Mouse (Mus musculus) limb, embryonic 10.5 days (tissue): ENCODE data around the gene Aco2. TPM values are rescaled to one million over a fixed set of nuclear protein-coding genes. Genes with fewer than 3 reads are reported as not detected.

Experiments used
- DNase-seq: peaks from one replicate; pipeline ENCODE4 v3.0.0-alpha.2; 2017; ENCODE audit warnings: low spot score
- H3K27ac ChIP-seq: fragments of 300-500 bp; sonication (generic); 2 replicates; pipeline ENCODE4 v1.5.1; 2016; ENCODE audit warnings: mild to moderate bottlenecking
- H3K27me3 ChIP-seq: fragments of 300-500 bp; sonication (generic); 2 replicates; pipeline ENCODE4 v1.6.1; 2016; ENCODE audit warnings: low read depth, mild to moderate bottlenecking; ENCODE audit not compliant: poor library complexity, severe bottlenecking
- H3K36me3 ChIP-seq: fragments of 300-500 bp; sonication (generic); 2 replicates; pipeline ENCODE4 v1.6.1; 2016; ENCODE audit warnings: mild to moderate bottlenecking, moderate library complexity
- H3K4me1 ChIP-seq: fragments of 300-500 bp; sonication (generic); 2 replicates; pipeline ENCODE4 v1.6.1; 2016
- H3K4me3 ChIP-seq: fragments of 300-500 bp; sonication (generic); 2 replicates; pipeline ENCODE4 v1.5.1; 2016; ENCODE audit warnings: mild to moderate bottlenecking, moderate library complexity
- H3K9me3 ChIP-seq: fragments of 300-500 bp; sonication (generic); replicated peaks from 2 replicates; pipeline ENCODE4 v1.6.1; 2016; ENCODE audit warnings: mild to moderate bottlenecking
- WGBS: fragments of 180-500 bp; shearing (Covaris S2); methylation state at CpG from one replicate; pipeline ENCODE4 v1.1.7; 2016; 5-methylcytosine and 5-hydroxymethylcytosine counted together
- polyA plus RNA-seq: library from polyadenylated mRNA; unstranded; fragments of >200 nt; fragmentation: Nextera tagmentation; extraction: Ambion mirVana; gene quantifications from 2 replicates; pipeline ENCODE4 v1.2.1, GENCODE M21; 2016

Aco2 gene
- polyA plus RNA-seq, 1 experiment from 2014 or later, result 172 TPM

DNA sequence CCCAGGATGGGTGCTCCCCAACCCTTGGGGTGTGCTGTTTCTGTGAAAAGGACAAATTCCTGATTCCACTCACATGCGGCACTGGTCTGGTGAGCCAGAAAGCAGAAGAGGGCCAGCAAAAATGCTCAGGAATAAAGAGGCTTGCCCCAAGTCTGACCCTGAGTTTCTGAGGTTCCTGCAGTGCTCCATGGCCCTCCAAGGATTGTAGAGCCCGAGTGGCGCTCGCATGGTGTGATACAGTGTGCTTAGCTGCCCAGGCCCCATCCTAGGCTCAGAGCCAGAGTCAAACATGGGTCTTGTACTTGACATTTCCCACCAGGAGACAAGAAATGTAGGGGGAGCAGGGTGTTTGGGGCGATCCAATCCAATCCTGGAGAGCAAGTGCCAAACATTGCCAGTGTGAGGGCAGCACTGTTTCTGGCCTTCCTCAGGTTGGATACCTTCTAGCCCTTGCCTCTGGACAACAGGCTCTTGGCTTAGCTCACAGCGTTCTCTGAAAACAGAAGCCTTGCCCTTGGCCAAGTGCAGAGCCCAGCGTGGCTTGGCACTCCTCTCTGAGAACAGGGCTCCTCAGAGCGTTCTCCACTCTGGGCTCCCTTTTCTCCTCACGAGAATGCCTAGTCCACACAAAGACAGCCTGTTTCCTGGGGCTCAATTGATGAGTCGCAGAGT lies 48.6 kb downstream of the Aco2 start:
- no peak overlapping the region for H3K27ac ChIP-seq
- 94% methylated on average over 10 of the region's 10 CpGs for WGBS
- H3K36me3 ChIP-seq, result peaks cover 70% of the 10 kb centered on the region

DNA sequence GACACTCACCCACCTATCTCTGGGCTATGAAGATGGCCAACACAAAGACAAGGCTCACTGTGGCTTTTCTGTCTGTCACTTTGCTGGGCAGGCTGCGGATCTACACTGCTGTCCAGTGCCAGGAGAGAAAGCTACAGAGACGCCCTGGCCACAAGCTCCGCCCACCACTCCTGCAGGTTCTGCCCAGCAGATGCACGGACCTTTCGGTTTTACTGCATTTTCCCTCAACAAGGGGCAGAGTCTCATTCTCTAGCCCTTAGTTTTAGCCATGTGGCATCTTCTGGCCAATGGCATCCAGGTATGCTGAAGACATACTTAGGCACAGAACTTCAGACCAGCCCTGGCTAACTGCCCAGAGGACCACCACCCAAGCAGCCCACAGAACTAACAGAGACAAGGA lies 49.1 kb downstream of the Aco2 start:
- H3K4me3 ChIP-seq, result no peak overlapping the region
- no peak for DNase-seq
- no peaks in the 10 kb centered on the region for H3K9me3 ChIP-seq
- no peak overlapping the region for H3K27ac ChIP-seq
- H3K27me3 ChIP-seq, result no peaks in the 10 kb centered on the region
- H3K4me1 ChIP-seq, result peaks cover 25% of the 10 kb centered on the region
- H3K36me3 ChIP-seq, result peaks cover 64% of the 10 kb centered on the region
- WGBS, result 73% methylated on average over 5 of the region's 5 CpGs

More for the DNA sequence above, 48.6 kb downstream of the Aco2 start:
- Histone ChIP-seq H3K9me3 (no peaks in the 10 kb centered on the region), H3K4me1 (peaks cover 19% of the 10 kb centered on the region), H3K4me3 (no peak overlapping the region), H3K27me3 (no peaks in the 10 kb centered on the region)
- DNase-seq, result no peak

DNA sequence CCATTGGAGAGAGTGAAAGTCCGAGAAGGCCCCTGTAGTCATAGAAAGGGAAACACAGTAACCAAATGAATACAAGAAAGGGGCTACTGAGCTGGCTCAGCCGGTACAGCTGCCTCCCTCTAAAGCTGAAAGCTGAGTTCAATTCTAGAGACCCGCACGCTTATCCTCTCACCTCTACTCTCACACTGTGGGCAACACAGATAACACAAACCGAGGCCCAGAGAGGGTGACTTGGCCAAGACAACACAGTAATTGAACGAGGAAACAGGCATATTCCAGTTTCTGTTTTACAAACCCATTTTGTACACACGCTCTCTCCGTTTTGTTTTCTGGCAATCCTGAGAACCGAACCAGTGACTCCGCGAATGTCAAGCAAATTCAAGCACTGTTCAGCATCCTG lies 52.8 kb downstream of the Aco2 start:
- Histone ChIP-seq H3K27me3 (no peaks in the 10 kb centered on the region), H3K4me3 (peak overlapping the region; percentile 78), H3K27ac (no peak overlapping the region), H3K36me3 (peaks cover 33% of the 10 kb centered on the region), H3K4me1 (peaks cover 30% of the 10 kb centered on the region), H3K9me3 (no peaks in the 10 kb centered on the region)
- no peak for DNase-seq
- 88% methylated on average over 11 of the region's 11 CpGs for WGBS

DNA sequence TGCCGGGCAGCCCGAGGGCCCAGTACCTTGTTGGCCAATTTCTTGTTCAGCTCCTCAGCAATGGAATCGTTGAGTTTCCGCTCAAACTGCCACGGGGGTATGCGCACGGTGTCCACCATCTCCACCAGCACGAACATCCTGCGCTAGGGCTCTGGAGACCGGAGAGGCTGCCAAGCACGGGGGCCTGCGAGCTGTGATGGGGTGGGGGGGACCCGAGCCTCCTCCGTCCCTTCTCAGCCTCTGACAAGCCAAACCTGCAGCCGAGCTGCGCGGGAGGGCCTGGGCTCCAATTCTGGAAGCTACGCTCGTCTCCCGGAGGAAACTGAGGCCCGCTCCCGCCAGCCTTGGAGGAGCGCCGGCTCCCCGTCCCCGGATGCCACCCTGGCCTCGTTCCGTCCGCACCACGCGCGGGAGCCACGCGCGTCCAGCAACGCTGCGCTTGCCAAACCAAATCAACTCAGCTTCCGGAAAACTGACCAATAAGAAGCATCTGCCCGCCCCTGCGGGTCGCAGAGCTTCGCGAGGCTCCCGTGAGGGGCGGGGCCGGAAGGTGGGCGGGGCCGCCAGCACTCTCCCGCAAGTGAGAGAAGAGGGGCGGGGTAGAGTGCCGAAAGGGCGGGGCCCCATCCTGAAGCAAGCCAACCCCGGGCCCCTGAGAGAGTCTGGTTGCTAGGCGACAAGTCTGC lies 53.8 kb downstream of the Aco2 start, which contains the start of gene Polr3h:
Polr3h (minus strand) TSS at position 481 of the 686 bp plus-strand sequence.
- H3K9me3 ChIP-seq, result no peaks in the 10 kb centered on the region
- peak within 1 kb of the TSS; percentile 78 for H3K4me3 ChIP-seq
- no peaks in the 10 kb centered on the region for H3K27me3 ChIP-seq
- H3K36me3 ChIP-seq, result peaks cover 27% of the 10 kb centered on the region
- H3K27ac ChIP-seq, result peak within 1 kb of the TSS; percentile 84
- H3K4me1 ChIP-seq, result peaks cover 30% of the 10 kb centered on the region
- DNase-seq, result peak; percentile 97
- WGBS, result 1% methylated on average over 54 of the region's 54 CpGs

DNA sequence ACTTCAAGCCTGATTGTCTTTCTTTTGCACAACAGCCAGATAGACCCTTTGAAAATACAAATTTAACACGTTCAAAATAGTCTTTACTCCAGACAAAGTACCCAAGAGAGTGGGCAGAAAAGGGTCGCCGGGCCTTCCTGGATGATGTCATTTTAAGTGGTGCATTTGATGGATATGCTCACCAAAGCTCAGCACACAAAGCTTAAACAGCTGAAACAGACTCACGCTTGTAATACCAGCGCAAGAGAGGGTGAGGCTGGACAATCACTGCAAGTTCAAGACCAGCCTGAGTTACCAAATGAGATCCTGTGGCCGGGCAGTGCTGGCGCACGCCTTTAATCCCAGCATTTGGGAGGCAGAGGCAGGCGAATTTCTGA lies 54.3 kb downstream of the Aco2 start:
- no peaks in the 10 kb centered on the region for H3K27me3 ChIP-seq
- peaks cover 30% of the 10 kb centered on the region for H3K4me1 ChIP-seq
- peak overlapping the region; percentile 84; the same call in 1 of the 2 replicates for H3K27ac ChIP-seq
- H3K4me3 ChIP-seq, result peak overlapping the region; percentile 78
- WGBS, result 38% methylated on average over 9 of the region's 9 CpGs
- DNase-seq, result no peak
- no peaks in the 10 kb centered on the region for H3K9me3 ChIP-seq
- H3K36me3 ChIP-seq, result peaks cover 24% of the 10 kb centered on the region

DNA sequence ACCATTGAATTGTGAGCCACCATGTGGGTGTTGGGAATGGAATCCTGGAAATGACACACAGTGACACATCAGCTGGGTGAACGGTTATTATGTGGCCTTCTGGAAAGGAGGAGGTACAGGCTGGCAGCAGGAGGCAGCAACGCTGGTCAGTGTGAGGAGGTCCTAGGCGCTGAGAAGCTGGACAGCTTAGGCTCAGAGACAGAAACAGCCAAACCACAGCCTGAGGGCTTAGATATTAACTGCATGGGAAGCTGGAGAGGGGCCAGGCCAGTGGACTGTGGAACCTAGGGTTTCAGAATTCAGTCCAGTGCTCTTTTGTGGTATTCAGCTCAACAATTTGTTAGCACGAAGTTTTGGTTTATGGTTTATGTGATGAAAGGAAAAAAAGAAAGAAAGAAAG lies 55.6 kb downstream of the Aco2 start:
- DNase-seq, result no peak
- H3K27me3 ChIP-seq, result no peaks in the 10 kb centered on the region
- H3K4me1 ChIP-seq, result peaks cover 32% of the 10 kb centered on the region
- no peak overlapping the region for H3K27ac ChIP-seq
- peaks cover 12% of the 10 kb centered on the region; the same call in 1 of the 2 replicates for H3K36me3 ChIP-seq
- H3K9me3 ChIP-seq, result no peaks in the 10 kb centered on the region
- no peak overlapping the region for H3K4me3 ChIP-seq
- 72% methylated on average over 4 of the region's 4 CpGs for WGBS

DNA sequence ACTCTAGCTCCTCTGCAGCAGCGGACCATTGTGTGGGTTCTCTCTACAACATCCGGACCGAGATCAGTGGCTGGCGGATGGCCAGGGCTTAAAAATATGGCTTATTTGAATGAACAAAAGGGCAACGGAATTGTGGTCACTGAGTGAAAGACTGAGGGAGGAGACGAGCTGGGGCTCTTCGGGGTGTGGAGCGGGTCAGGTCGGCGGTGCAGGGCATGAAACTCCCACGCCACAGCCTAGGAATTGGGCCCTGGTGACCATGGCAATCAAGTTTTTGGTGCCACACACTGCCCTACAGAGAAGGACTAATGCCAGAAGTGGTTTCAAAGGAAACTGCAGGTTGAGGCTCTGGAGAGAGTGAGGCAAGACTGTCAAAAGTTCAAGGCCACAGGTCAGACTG lies 56.2 kb downstream of the Aco2 start:
- DNase-seq, result no peak

DNA sequence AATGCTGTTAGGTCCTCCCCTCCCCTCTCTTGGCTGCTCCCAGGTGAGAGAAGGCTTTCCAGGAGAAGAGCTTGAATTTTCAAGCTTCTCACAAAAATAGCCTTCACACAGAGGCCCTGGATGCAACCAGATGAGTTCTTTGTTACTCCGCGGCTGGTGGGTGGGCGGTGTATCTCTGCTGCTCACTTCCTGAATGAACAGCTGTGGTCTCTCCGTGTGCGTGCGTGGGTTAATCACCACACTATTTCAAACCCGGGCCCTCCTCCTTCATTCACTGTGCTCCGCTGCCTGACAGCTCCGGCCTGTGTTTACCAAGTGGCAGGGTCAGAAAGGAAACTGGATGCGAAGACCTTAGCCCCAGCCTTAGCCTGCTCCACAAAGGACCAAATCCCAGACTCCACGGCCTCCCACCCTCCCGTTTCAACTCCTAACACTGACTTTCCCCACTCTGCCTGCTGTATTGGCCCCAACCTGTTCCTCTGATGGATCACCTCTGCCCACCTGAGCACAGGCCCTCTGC lies 60.9 kb downstream of the Aco2 start:
- 0 out of 2 replicates have a peak overlapping the region, but pooled peaks have one; percentile 9 for H3K27ac ChIP-seq
- H3K4me1 ChIP-seq, result peaks cover 30% of the 10 kb centered on the region
- peaks cover 18% of the 10 kb centered on the region for H3K27me3 ChIP-seq
- WGBS, result 58% methylated on average over 12 of the region's 12 CpGs
- H3K4me3 ChIP-seq, result no peak overlapping the region
- no peaks in the 10 kb centered on the region for H3K36me3 ChIP-seq
- no peaks in the 10 kb centered on the region for H3K9me3 ChIP-seq
- no peak for DNase-seq

More for the DNA sequence above, 56.2 kb downstream of the Aco2 start:
- Histone ChIP-seq H3K4me3 (no peak overlapping the region), H3K27ac (no peak overlapping the region), H3K36me3 (peaks cover 12% of the 10 kb centered on the region; the same call in 1 of the 2 replicates), H3K4me1 (peaks cover 37% of the 10 kb centered on the region), H3K27me3 (no peaks in the 10 kb centered on the region), H3K9me3 (no peaks in the 10 kb centered on the region)
- WGBS, result 78% methylated on average over 11 of the region's 11 CpGs

DNA sequence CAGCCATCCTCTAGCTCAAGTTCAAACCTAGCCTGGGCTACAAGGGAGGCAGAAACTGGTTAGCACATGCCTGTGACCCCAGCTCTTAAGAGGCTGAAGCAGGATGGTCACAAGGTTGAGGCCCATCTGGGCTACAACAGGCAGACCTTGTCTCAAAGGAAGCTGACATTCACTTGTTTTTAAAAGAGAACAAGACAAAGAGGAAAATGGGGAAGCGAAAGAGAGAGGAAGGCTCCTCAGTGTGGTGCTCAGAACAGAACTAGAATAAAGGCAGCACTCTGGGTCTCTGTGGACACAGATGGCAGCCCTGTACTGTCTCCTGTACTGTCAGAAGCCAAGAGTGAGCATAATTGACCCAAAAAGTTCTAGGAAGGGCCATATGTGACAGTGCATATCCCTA lies 61.9 kb downstream of the Aco2 start:
- no peak overlapping the region for H3K4me3 ChIP-seq
- no peak for DNase-seq
- H3K4me1 ChIP-seq, result peaks cover 39% of the 10 kb centered on the region
- peaks cover 18% of the 10 kb centered on the region for H3K27me3 ChIP-seq
- H3K27ac ChIP-seq, result no peak overlapping the region
- WGBS, result 88% methylated on average over 1 of the region's 1 CpGs
- no peaks in the 10 kb centered on the region for H3K36me3 ChIP-seq
- no peaks in the 10 kb centered on the region for H3K9me3 ChIP-seq

DNA sequence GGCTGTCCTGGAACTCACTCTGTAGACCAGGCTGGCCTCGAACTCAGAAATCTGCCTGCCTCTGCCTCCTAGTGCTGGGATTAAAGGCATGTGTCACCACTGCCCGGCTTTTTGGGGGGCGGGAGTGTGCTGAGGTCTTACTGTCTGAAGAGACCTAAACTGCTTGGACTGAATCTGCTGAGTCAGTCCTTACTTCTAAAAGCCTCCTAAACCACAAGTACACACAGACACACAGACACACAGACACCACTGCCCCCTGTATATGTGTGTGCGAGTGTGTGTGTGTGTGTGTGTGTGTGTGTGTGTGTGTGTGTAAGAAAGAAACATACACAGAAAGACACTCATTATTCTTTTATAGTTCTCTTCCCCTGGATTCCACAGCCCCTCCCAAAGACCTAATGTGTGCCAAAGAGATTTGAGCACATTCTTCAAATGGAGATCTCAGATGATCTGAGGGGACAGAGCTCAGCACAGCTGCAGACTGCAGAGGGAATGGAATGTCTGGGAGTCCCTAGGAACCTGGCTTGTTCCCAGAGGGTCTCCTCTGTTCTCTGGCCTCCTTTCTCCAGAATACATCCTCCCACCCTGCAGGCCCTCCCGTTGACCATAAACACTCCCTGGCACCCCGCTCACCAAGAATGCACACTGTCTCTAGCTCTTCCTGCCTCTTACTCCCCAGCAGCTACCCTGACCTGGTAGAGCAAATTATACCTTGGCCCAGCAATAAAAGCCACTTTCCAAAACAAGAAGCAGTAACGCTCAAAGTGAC lies 63.9 kb downstream of the Aco2 start:
- no peak overlapping the region for H3K27ac ChIP-seq
- WGBS, result 58% methylated on average over 7 of the region's 7 CpGs
- peaks cover 39% of the 10 kb centered on the region for H3K4me1 ChIP-seq
- no peaks in the 10 kb centered on the region for H3K9me3 ChIP-seq
- H3K36me3 ChIP-seq, result no peaks in the 10 kb centered on the region
- peak overlapping the region; percentile 58 for H3K4me3 ChIP-seq
- DNase-seq, result no peak
- H3K27me3 ChIP-seq, result peaks cover 18% of the 10 kb centered on the region

DNA sequence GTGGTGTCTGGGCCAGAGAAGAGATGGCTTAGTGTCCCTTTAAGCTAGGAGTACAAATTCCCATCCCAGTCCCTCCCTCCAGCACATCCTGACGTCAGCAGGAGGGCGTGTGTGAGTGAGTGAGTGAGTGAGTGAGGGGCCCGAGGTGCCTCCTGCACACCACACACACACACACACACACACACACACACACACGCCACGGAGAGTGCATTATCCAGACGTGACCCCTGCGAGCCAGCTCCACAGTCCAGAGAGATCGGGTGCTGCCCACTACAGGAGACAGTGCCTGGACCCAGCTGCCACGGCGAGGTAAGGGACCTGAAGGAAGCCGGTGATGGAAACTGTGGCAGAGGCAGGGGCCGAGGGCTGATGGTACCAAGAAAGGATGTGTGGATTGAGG lies 64.6 kb downstream of the Aco2 start, which contains the start of gene Csdc2:
Csdc2 (plus strand) TSS at position 81 of the 400 bp plus-strand sequence.
- H3K27me3 ChIP-seq, result peaks cover 18% of the 10 kb centered on the region
- no peaks in the 10 kb centered on the region for H3K9me3 ChIP-seq
- H3K4me3 ChIP-seq, result peak within 1 kb of the TSS; percentile 58
- DNase-seq, result peak; percentile 67
- peak within 1 kb of the TSS; percentile 68 for H3K27ac ChIP-seq
- H3K36me3 ChIP-seq, result no peaks in the 10 kb centered on the region
- under 1% methylated on average over 12 of the region's 12 CpGs for WGBS
- H3K4me1 ChIP-seq, result peaks cover 39% of the 10 kb centered on the region

DNA sequence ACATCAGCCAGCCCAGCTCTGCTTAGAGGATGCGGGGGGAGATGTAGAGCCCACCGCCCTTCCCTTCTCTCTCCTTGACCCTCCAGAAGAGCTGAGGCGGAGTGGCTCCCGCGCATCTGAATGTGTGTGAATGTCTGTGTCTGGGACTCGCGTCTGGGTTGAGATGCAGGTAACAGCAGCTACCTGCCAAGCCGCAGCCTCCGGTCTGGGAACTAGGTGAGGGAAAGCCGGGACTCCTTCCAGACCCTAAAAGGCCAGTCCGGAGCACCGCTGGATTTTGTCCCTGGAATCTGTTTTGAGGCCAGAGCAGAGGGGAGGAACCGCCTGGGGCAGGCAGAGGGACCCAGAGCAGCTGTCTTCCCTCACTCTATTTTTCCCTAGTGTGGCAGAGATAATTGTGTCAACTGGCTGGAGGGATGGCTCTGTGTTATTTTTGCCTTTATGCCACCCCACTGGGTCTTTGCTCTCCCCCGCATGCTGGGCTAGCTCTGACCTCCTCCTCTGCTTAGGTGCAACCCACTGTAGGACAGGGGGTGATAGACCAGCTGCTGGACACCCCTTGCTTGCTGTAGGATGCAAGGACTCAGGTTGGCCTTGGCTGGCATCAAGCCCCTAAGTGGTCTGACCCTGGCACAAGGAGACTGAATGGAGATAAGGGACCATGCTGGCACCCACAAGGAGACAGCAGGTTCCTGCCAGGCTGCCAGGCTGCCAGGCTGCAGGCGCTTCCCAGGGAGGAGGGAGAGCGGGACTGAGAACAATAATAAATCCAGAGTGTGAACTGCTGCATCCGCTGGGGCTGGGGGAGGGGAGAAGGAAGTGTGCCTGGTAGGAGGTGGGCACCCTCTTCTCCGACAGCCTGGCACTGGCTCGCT lies 65.2 kb downstream of the Aco2 start:
- WGBS, result 13% methylated on average over 19 of the region's 19 CpGs
- H3K36me3 ChIP-seq, result no peaks in the 10 kb centered on the region
- H3K9me3 ChIP-seq, result no peaks in the 10 kb centered on the region
- DNase-seq, result no peak
- peak overlapping the region; percentile 58 for H3K4me3 ChIP-seq
- H3K4me1 ChIP-seq, result peaks cover 41% of the 10 kb centered on the region
- H3K27me3 ChIP-seq, result peaks cover 18% of the 10 kb centered on the region
- H3K27ac ChIP-seq, result peak overlapping the region; percentile 68
